Mouse (Mus musculus): ENCODE measurements around the gene Arhgap32.
A peak's percentile ranks its signal among the peaks of the same experiment; 100 is the strongest.
"Not testable (repeated sequence)": the region's sequence is repeated elsewhere in the genome, so short reads cannot be mapped to it uniquely, and the experiment has no call there.

Arhgap32 gene

GRCm38 (mm10) chr9:32138616-32139015, 22.7 kb downstream of the Arhgap32 start:
- DNase-seq: no peak

GRCm38 (mm10) chr9:32139641-32140040, 23.7 kb downstream of the Arhgap32 start:
- DNase-seq: no peak

- no peak for DNase-seq
These were observed 26.9 kb downstream of the Arhgap32 start for GRCm38 (mm10) chr9:32142834-32143233.

GRCm38 (mm10) chr9:32143451-32143850, 27.5 kb downstream of the Arhgap32 start:
- no peak for DNase-seq

- no peak for DNase-seq
These were observed 30.5 kb downstream of the Arhgap32 start for GRCm38 (mm10) chr9:32146257-32146996.

- no peak for DNase-seq
These were observed 33.3 kb downstream of the Arhgap32 start for GRCm38 (mm10) chr9:32149241-32149640.

GRCm38 (mm10) chr9:32149836-32150642, 34.1 kb downstream of the Arhgap32 start:
- DNase-seq: peak in 1 of 2 experiments; percentile 11

GRCm38 (mm10) chr9:32154727-32155371, 38.9 kb downstream of the Arhgap32 start:
- DNase-seq: no peak

- DNase-seq: no peak
These were observed 40.8 kb downstream of the Arhgap32 start for GRCm38 (mm10) chr9:32156706-32157105.

GRCm38 (mm10) chr9:32157201-32157600, 41.3 kb downstream of the Arhgap32 start:
- DNase-seq: no peak

- peak; percentile 60 to 75 for DNase-seq
These were observed 43.1 kb downstream of the Arhgap32 start for GRCm38 (mm10) chr9:32158837-32159543.

- DNase-seq: no peak
These were observed 43.8 kb downstream of the Arhgap32 start for GRCm38 (mm10) chr9:32159724-32160123.

- no peak for DNase-seq
These were observed 46.9 kb downstream of the Arhgap32 start for GRCm38 (mm10) chr9:32162792-32163191.

GRCm38 (mm10) chr9:32163820-32164219, 47.9 kb downstream of the Arhgap32 start:
- DNase-seq: not testable (repeated sequence)

- no peak for DNase-seq
These were observed 52.7 kb downstream of the Arhgap32 start for GRCm38 (mm10) chr9:32168546-32169137.

GRCm38 (mm10) chr9:32170713-32171112, 54.8 kb downstream of the Arhgap32 start:
- DNase-seq: no peak

- DNase-seq: no peak
These were observed 60.7 kb downstream of the Arhgap32 start for GRCm38 (mm10) chr9:32176612-32177011.

- DNase-seq: no peak
These were observed 65.2 kb downstream of the Arhgap32 start for GRCm38 (mm10) chr9:32181170-32181569.

GRCm38 (mm10) chr9:32186489-32186888, 70.6 kb downstream of the Arhgap32 start:
- DNase-seq: no peak

GRCm38 (mm10) chr9:32192295-32193073, 76.5 kb downstream of the Arhgap32 start:
- no peak for DNase-seq

GRCm38 (mm10) chr9:32204450-32204990, 88.6 kb downstream of the Arhgap32 start:
- DNase-seq: no peak
